Comparison of ENCODE assay signal across 17 mouse cellular contexts in the genomic region with DNA sequence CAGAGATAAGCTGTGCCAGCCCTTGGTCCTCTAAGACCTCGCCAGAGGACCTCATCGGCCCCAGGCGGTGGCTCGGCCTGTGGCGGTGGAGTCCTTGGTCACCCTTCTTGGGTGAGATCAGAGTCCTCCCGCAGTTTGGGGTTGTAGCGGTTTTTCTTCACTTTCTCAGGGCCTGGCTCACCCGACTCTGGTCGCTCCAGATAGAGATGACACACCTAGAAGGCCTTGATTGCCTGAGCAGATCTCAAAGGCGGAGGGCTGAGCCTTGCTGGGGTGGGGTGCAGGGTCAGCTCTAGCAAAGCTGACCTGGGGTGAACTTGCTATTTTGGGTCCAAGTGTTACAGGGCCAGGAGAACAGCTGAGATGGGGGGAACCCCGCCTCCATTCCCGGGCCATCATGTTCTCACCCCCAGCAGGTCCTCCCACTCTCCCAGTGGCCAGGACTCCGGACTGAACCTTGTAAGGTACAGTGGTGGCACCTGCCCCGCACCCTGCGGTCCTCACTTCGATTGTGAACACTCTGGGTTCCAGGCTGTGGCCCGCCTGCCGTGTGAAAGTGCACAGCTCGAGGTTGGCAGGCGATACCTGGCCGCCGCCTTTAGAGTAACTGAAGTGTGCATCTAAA. TPM values are rescaled to one million over a fixed set of nuclear protein-coding genes. Genes with fewer than 3 reads are reported as not detected.
A peak's percentile ranks its signal among the peaks of the same experiment; 100 is the strongest.
DNase-seq lines count a peak whose midpoint lies in the region; ATAC-seq and TF ChIP-seq lines count a peak whose summit lies in the region.
"Had no signal": no experiment of that assay in that cellular context is flagged by ENCODE, and none has a peak within 500 bp of the region (broad histone marks: within the 10 kb centered on the region; RNA-seq: fewer than 3 reads in every experiment).

No protein-coding gene starts in this region.

- H3K27ac ChIP-seq in heart, postnatal 0 days (ENCODE audit: low read depth), result no peak overlapping the region
- no peak overlapping the region for H3K27ac ChIP-seq in neural tube, embryonic 15.5 days (replicated peaks)
- H3K27ac ChIP-seq: liver, embryonic 14.5 days; macrophage; stomach, postnatal 0 days had no signal

- WGBS in heart, postnatal 0 days, result 8% methylated on average over 22 of the region's 22 CpGs
- 2% methylated on average over 22 of the region's 22 CpGs for WGBS in neural tube, embryonic 15.5 days

- no peaks in the 10 kb centered on the region for H3K36me3 ChIP-seq in heart, postnatal 0 days (replicated peaks; ENCODE audit: control insufficient read depth, insufficient read depth, low read length)
- no peaks in the 10 kb centered on the region for H3K36me3 ChIP-seq in neural tube, embryonic 15.5 days

- ATAC-seq in heart, postnatal 0 days (ENCODE audit: insufficient read depth, low read depth), result no peak
- no peak for ATAC-seq in neural tube, embryonic 15.5 days (ENCODE audit: low FRiP score)
- peak; percentile 22 to 27; a peak in 2 of 4 replicates for ATAC-seq in hematopoietic stem cell, adult 5-6 weeks (replicated peaks in 1 of 2; ENCODE audit: insufficient read depth in 1 of 2, low FRiP score in 2 of 2, low TSS enrichment in 1 of 2, low read depth in 1 of 2, poor library complexity in 2 of 2, severe bottlenecking in 2 of 2)

- H3K9ac ChIP-seq in heart, postnatal 0 days (replicated peaks; ENCODE audit: low read depth, low read length), result no peak overlapping the region
- H3K9ac ChIP-seq in neural tube, embryonic 15.5 days (replicated peaks), result no peak overlapping the region
- H3K9ac ChIP-seq: liver, embryonic 14.5 days had no signal

- H3K9me3 ChIP-seq in heart, postnatal 0 days (replicated peaks; ENCODE audit: control insufficient read depth, low read length), result no peaks in the 10 kb centered on the region
- H3K9me3 ChIP-seq in neural tube, embryonic 15.5 days (replicated peaks), result no peaks in the 10 kb centered on the region

- no peaks in the 10 kb centered on the region for H3K4me1 ChIP-seq in heart, postnatal 0 days (ENCODE audit: control insufficient read depth, insufficient read depth)
- peaks cover 7% of the 10 kb centered on the region; the same call in 1 of the 2 replicates for H3K4me1 ChIP-seq in neural tube, embryonic 15.5 days

- TF ChIP-seq EP300 in heart, postnatal 0 days (IDR thresholded peaks at IDR 0.05; ENCODE audit: low read depth), result no peak

- TF ChIP-seq CTCF in heart, postnatal 0 days (IDR thresholded peaks at IDR 0.05; ENCODE audit: low read depth), result no peak

- H3K4me3 ChIP-seq in heart, postnatal 0 days (ENCODE audit: low read depth, low read length), result peak overlapping the region; percentile 14; the same call in 1 of the 2 replicates
- H3K4me3 ChIP-seq in neural tube, embryonic 15.5 days (replicated peaks), result no peak overlapping the region
- H3K4me3 ChIP-seq: myocyte had no signal

- peaks cover 95% of the 10 kb centered on the region for H3K27me3 ChIP-seq in heart, postnatal 0 days (ENCODE audit: control insufficient read depth, insufficient read depth, low read length)
- peaks cover 96% of the 10 kb centered on the region for H3K27me3 ChIP-seq in neural tube, embryonic 15.5 days (replicated peaks)
- H3K27me3 ChIP-seq: CH12.LX had no signal

- H3K4me2 ChIP-seq in heart, postnatal 0 days (ENCODE audit: low read depth, low read length), result no peak overlapping the region
- no peak overlapping the region for H3K4me2 ChIP-seq in neural tube, embryonic 15.5 days

- no peak for DNase-seq in heart, postnatal 0 days (ENCODE audit: low spot score)
- no peak for DNase-seq in heart, postnatal 4 days
- DNase-seq in neural tube, embryonic 10.5 days (ENCODE audit: extremely low spot score, low spot score), result peak; percentile 62
- DNase-seq in yolk sac, embryonic 10.5 days (ENCODE audit: low spot score), result peak; percentile 27
- DNase-seq in layer of hippocampus, postnatal 14 days (ENCODE audit: low spot score in 2 of 2), result no peak
- DNase-seq: adrenal gland, postnatal 10 days; spleen, adult 18-20 months had no signal

RNA-seq across cellular contexts. Expression of gene Hoxa13, which starts 13.1 kb away (rescaled TPM):
- total RNA-seq in heart, postnatal 0 days (2014; rRNA removed; ENCODE audit: low replicate concordance), result not detected in 2 replicates
- not detected in 2 replicates for polyA plus RNA-seq in heart, postnatal 0 days (2015; fragmentation: Nextera tagmentation; extraction: Ambion mirVana)
- total RNA-seq in heart, postnatal 4 days (2021), result not detected
- 0.08 and 0.26 TPM in 2 replicates for polyA plus RNA-seq in neural tube, embryonic 15.5 days (2015; fragmentation: Nextera tagmentation; extraction: Ambion mirVana)
- total RNA-seq in hematopoietic stem cell, adult 5-6 weeks (2017), result not detected in 2 replicates
- not detected for total RNA-seq in layer of hippocampus, postnatal 14 days (2021)
- total RNA-seq: adrenal gland, postnatal 10 days; left cerebral cortex, adult 18-20 months had no signal
- polyA plus RNA-seq: large intestine, adult 2 months; macrophage; stomach, postnatal 0 days had no signal

RNA-seq across cellular contexts. Expression of gene Hoxa11, which starts 28.2 kb away (rescaled TPM):
- total RNA-seq in heart, postnatal 0 days (2014; rRNA removed; ENCODE audit: low replicate concordance), result 0.11 TPM in 1 of 2 replicates, not detected in the other
- not detected in 2 replicates for polyA plus RNA-seq in heart, postnatal 0 days (2015; fragmentation: Nextera tagmentation; extraction: Ambion mirVana)
- not detected for total RNA-seq in heart, postnatal 4 days (2021)
- polyA plus RNA-seq in neural tube, embryonic 15.5 days (2015; fragmentation: Nextera tagmentation; extraction: Ambion mirVana), result 4.3 and 9.6 TPM in 2 replicates
- not detected in 2 replicates for total RNA-seq in hematopoietic stem cell, adult 5-6 weeks (2017)
- total RNA-seq in layer of hippocampus, postnatal 14 days (2021), result not detected
- total RNA-seq: adrenal gland, postnatal 10 days; CH12.LX; left cerebral cortex, adult 18-20 months had no signal
- polyA plus RNA-seq: large intestine, adult 2 months; liver, embryonic 14.5 days; macrophage; stomach, postnatal 0 days had no signal

RNA-seq across cellular contexts. Expression of gene Hoxa10, which starts 33.1 kb away (rescaled TPM):
- total RNA-seq in heart, postnatal 0 days (2014; rRNA removed; ENCODE audit: low replicate concordance), result 5.0 TPM in 1 of 2 replicates, not detected in the other
- polyA plus RNA-seq in heart, postnatal 0 days (2015; fragmentation: Nextera tagmentation; extraction: Ambion mirVana), result not detected in 2 replicates
- total RNA-seq in heart, postnatal 4 days (2021), result not detected
- polyA plus RNA-seq in neural tube, embryonic 15.5 days (2015; fragmentation: Nextera tagmentation; extraction: Ambion mirVana), result 48.9 and 69.7 TPM in 2 replicates
- total RNA-seq in hematopoietic stem cell, adult 5-6 weeks (2017), result 12.2 and 17.2 TPM in 2 replicates
- not detected for total RNA-seq in layer of hippocampus, postnatal 14 days (2021)
- total RNA-seq: left cerebral cortex, adult 18-20 months had no signal
- polyA plus RNA-seq: macrophage; stomach, postnatal 0 days had no signal

RNA-seq across cellular contexts. Expression of gene Evx1, which starts 39.5 kb away (rescaled TPM):
- 0.15 TPM in 1 of 2 replicates, not detected in the other for total RNA-seq in heart, postnatal 0 days (2014; rRNA removed; ENCODE audit: low replicate concordance)
- not detected in 2 replicates for polyA plus RNA-seq in heart, postnatal 0 days (2015; fragmentation: Nextera tagmentation; extraction: Ambion mirVana)
- total RNA-seq in heart, postnatal 4 days (2021), result not detected
- 0.82 and 1.9 TPM in 2 replicates for polyA plus RNA-seq in neural tube, embryonic 15.5 days (2015; fragmentation: Nextera tagmentation; extraction: Ambion mirVana)
- total RNA-seq in hematopoietic stem cell, adult 5-6 weeks (2017), result not detected in 2 replicates
- not detected for total RNA-seq in layer of hippocampus, postnatal 14 days (2021)
- total RNA-seq: adrenal gland, postnatal 10 days; CH12.LX; gastrocnemius, postnatal 4 days; left cerebral cortex, adult 18-20 months had no signal
- polyA plus RNA-seq: large intestine, adult 2 months; liver, embryonic 14.5 days; macrophage; myocyte; stomach, postnatal 0 days had no signal

RNA-seq across cellular contexts. Expression of gene Hoxa9, which starts 42.9 kb away (rescaled TPM):
- 0.19 TPM in 1 of 2 replicates, not detected in the other for total RNA-seq in heart, postnatal 0 days (2014; rRNA removed; ENCODE audit: low replicate concordance)
- not detected in 2 replicates for polyA plus RNA-seq in heart, postnatal 0 days (2015; fragmentation: Nextera tagmentation; extraction: Ambion mirVana)
- total RNA-seq in heart, postnatal 4 days (2021), result not detected
- 64.3 and 77.5 TPM in 2 replicates for polyA plus RNA-seq in neural tube, embryonic 15.5 days (2015; fragmentation: Nextera tagmentation; extraction: Ambion mirVana)
- total RNA-seq in hematopoietic stem cell, adult 5-6 weeks (2017), result 122 and 157 TPM in 2 replicates
- total RNA-seq in layer of hippocampus, postnatal 14 days (2021), result not detected
- total RNA-seq: left cerebral cortex, adult 18-20 months had no signal

Comparison
In these comparisons a context has a peak if more than half of its experiments do, and no peak if none do; other contexts are left out.
1. ATAC-seq: peak in hematopoietic stem cell, adult 5-6 weeks (2 of 2); none in heart, postnatal 0 days (single experiment) and neural tube, embryonic 15.5 days (single experiment).
2. DNase-seq: peak in neural tube, embryonic 10.5 days (single experiment) and yolk sac, embryonic 10.5 days (single experiment); none in heart, postnatal 0 days (single experiment), heart, postnatal 4 days (single experiment) and layer of hippocampus, postnatal 14 days (0 of 2).